Mouse (Mus musculus): ENCODE data around the gene Med17.

Med17 gene

DNA sequence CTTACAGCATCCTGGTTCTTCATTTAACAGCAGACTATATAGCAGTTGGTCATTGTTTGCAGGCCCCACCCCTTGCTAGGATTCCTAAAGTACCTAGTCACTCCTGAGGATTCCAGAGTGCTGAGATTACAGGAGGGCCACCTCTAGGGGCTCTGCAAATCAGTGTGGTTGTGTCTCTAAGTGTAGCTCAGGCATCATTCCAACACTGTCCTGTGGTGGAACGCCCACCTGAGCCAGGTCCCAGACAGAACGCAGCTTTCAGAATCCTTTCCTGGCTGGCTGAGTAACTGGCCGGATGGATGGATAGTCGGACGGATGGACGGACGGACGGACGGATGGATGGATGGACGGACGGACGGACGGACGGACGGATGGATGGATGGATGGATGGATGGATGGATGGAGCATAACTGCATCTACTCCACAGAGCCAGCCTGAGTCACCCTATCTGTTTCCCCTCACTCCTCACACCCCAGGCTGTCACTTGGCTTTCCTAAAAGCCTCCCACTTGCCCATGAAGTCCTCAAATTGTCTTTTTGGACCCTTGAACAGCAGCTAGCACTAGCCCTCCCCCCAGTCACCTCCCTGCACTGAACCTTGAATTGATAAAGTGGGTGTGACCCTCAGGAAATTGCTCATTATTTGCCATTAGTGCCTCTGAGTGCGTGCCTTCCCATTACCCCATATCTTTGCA lies 41.3 kb downstream of the Med17 start:
- no peak for DNase-seq (ENCODE audit: extremely low read depth, insufficient read length, low spot score)

DNA sequence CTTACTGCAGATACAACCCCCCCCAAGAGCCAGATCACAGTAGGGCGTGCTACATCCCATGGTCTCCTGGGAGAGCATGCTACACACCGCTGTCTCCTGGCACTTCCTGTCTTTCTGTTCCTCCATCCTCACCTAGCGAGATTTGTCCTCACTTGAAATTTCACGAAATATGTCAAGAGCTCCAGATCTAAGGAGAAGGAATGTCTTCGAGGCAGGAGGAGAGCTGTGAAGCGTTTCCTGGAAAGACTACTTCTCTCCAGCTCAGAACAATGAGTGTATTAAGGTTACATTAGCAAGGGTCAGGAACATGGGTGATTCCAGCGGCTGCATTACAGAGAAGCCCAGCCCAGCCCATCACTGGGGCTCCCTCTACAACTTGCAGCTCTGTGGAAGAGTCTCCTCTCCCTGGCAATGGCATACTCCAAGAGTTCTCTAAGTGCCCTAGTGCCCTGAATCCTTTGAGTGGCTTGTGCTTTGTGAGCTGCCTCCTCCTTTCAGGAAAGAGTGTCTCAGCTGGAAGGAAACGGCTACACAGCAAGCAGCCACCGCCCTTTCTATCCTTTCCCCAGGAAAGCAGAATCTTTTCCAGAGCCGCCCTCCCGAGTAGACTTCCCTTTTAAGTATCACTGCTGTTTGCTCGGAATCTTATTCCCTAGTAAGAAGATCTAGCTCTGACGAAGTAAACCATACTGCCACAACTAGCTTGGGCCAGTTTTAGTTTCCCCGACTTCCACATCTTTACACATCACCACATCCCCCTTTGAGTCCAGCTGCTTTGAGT lies 42.0 kb downstream of the Med17 start:
- DNase-seq (ENCODE audit: extremely low read depth, insufficient read length, low spot score), result no peak

GRCm38 (mm10) chr9:15235986-15236385 lies 43.7 kb downstream of the Med17 start:
- DNase-seq (ENCODE audit: extremely low read depth, insufficient read length, low spot score), result no peak

DNA sequence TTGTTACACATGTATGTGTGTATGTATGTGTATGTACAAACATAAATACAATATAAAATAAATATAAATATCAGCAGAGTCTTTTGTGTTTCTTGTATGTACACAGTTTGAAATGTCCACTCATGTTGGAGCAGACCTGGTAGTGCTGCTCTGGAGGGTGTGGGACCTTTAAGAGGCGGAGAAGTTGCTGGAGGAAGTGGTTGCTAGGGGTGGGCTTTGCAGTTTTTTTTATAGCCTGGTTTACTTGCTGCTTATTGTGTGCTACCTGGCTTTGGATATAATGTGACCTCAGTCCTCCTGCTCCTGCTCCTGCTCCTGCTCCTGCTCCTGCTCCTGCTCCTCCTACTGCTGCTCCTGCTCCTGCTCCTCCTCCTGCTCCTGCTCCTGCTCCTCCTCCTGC lies 46.1 kb downstream of the Med17 start:
- DNase-seq (ENCODE audit: extremely low read depth, insufficient read length, low spot score), result no peak

DNA sequence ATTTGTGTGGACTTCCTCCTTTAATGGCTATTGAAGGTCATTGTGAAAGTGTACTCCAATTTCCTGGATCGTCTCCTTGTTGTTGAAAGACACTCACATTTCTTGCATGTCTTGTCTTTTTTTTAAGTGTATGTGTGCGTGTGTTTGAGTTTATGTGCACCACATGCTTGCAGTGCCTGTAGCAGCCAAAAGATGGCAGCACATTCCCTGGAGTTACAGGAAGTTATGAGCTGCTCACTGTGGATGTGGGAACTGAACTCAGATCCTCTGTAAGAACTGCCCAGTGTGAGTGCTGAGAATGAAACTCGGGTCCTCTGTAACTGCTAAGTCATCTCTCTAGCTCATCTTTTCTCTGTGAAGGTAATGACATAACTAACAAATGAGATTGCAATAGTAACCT lies 47.3 kb downstream of the Med17 start:
- DNase-seq (ENCODE audit: extremely low read depth, insufficient read length, low spot score), result no peak

GRCm38 (mm10) chr9:15224912-15225311 lies 54.8 kb downstream of the Med17 start:
- DNase-seq (ENCODE audit: extremely low read depth, insufficient read length, low spot score), result no peak

GRCm38 (mm10) chr9:15213695-15214094 lies 66.0 kb downstream of the Med17 start:
- no peak for DNase-seq (ENCODE audit: extremely low read depth, insufficient read length, low spot score)

GRCm38 (mm10) chr9:15211876-15212275 lies 67.9 kb downstream of the Med17 start:
- no peak for DNase-seq (ENCODE audit: extremely low read depth, insufficient read length, low spot score)
